Mouse (Mus musculus): ENCODE data around the gene Cypt12.

Cypt12 gene

GRCm38 (mm10) chr3:17948299-17948698, at the start of gene Cypt12:
Gene Cypt12 (plus strand): TSS chr3:17948410.
- no peak for DNase-seq (ENCODE audit: low read depth, low spot score)

DNA sequence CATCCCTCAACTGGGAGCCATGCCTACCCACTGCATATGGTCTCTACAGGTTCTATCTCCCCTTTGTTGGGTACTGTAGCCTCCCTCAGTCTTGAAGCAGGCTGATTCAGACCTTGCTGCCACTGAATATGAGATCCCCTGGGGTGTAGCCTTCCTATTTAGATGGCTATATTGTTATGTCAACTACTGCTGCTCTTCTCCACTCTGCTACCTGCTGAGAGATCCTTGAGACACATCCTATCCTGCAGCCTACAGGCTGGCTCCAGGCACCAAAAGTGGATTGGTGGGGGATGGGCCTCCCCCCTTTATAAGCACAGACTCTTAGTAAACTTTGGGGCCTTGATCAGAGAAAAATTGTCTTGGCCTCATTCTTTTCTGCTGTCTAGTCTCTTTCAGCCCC, 34.4 kb upstream of the Cypt12 start:
- DNase-seq (ENCODE audit: low read depth, low spot score): no peak

DNA sequence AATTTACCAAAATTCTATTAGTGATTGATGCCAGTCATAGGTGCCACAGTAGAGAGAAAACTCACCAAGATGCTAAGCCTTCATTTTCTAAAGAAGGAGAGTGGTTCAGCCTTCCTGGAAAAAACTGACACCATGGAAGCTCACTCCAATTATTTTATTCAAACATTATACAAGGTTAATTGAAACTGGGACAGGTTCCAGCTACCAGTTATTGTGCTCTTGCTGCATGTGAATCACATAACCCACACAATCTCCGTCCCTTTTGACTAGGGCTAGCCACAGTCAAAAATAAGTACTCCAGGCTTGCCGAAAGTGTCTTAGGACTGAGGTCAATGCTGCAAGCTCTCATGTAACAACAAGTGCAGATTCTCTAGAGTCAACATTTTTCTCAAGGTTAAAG, 8.0 kb upstream of the Cypt12 start:
- DNase-seq (ENCODE audit: low read depth, low spot score): no peak
